Mouse (Mus musculus) intestine, embryonic 15.5 days (tissue): ENCODE data around the gene Kat7. TPM values are rescaled to one million over a fixed set of nuclear protein-coding genes. Genes with fewer than 3 reads are reported as not detected.

ENCODE experiments used
- ATAC-seq: fragments of 200-750 bp; cut with Nextera tagmentation; 2 replicates; pipeline ENCODE4 v1.8.0; 2017; ENCODE audit warnings: moderate TSS enrichment, moderate library complexity
- H3K27ac ChIP-seq: fragments of 300-500 bp; sonication (generic); 2 replicates; pipeline ENCODE4 v1.5.1; 2015; ENCODE audit warnings: mild to moderate bottlenecking, inconsistent platforms
- H3K27me3 ChIP-seq: fragments of 300-500 bp; sonication (generic); replicated peaks from 2 replicates; pipeline ENCODE4 v1.6.1; 2015; ENCODE audit warnings: inconsistent platforms
- H3K36me3 ChIP-seq: fragments of 300-500 bp; sonication (generic); 2 replicates; pipeline ENCODE4 v1.6.1; 2015; ENCODE audit warnings: inconsistent platforms
- H3K4me1 ChIP-seq: fragments of 300-500 bp; sonication (generic); replicated peaks from 2 replicates; pipeline ENCODE4 v1.6.1; 2015; ENCODE audit warnings: inconsistent platforms
- H3K4me2 ChIP-seq: fragments of 300-500 bp; sonication (generic); replicated peaks from 2 replicates; pipeline ENCODE4 v1.6.1; 2015; ENCODE audit warnings: mild to moderate bottlenecking, inconsistent platforms
- H3K4me3 ChIP-seq: fragments of 300-500 bp; sonication (generic); replicated peaks from 2 replicates; pipeline ENCODE4 v1.5.1; 2015; ENCODE audit warnings: inconsistent platforms
- H3K9ac ChIP-seq: fragments of 300-500 bp; sonication (generic); 2 replicates; pipeline ENCODE4 v1.6.1; 2015; ENCODE audit warnings: inconsistent platforms
- H3K9me3 ChIP-seq: fragments of 300-500 bp; sonication (generic); 2 replicates; pipeline ENCODE4 v1.6.1; 2016; ENCODE audit warnings: inconsistent platforms
- WGBS: fragments of 180-500 bp; shearing (Covaris S2); methylation state at CpG from one replicate; pipeline ENCODE4 v1.1.7; 2015; 5-methylcytosine and 5-hydroxymethylcytosine counted together
- polyA plus RNA-seq: library from polyadenylated mRNA; unstranded; fragments of >200 nt; fragmentation: Nextera tagmentation; extraction: Ambion mirVana; gene quantifications from 2 replicates; pipeline ENCODE4 v1.2.1, GENCODE M21; 2015

The Kat7 gene
- polyA plus RNA-seq, result 67.3 and 68.7 TPM in 2 replicates

GRCm38 (mm10) chr11:95310007-95310647 lies at the start of gene Kat7:
Gene Kat7, minus strand, starts transcription at chr11:95310246.
- Histone ChIP-seq H3K9me3 (no peaks in the 10 kb centered on the region), H3K9ac (peak within 1 kb of the TSS; percentile 98), H3K27me3 (no peaks in the 10 kb centered on the region), H3K4me2 (peak within 1 kb of the TSS; percentile 69), H3K36me3 (no peaks in the 10 kb centered on the region), H3K4me1 (peaks cover 9% of the 10 kb centered on the region), H3K4me3 (peak within 1 kb of the TSS; percentile 83), H3K27ac (peak within 1 kb of the TSS; percentile 98)
- WGBS, result under 1% methylated on average over 42 of the region's 42 CpGs
- peak; percentile 94 for ATAC-seq

- H3K27me3 ChIP-seq, result no peaks in the 10 kb centered on the region
- H3K27ac ChIP-seq, result no peak overlapping the region
- H3K36me3 ChIP-seq, result no peaks in the 10 kb centered on the region
- H3K4me3 ChIP-seq, result no peak overlapping the region
- ATAC-seq, result no peak
- H3K9me3 ChIP-seq, result no peaks in the 10 kb centered on the region
- no peak overlapping the region for H3K4me2 ChIP-seq
- no peak overlapping the region for H3K9ac ChIP-seq
- WGBS, result 40% methylated on average over 3 of the region's 3 CpGs
- H3K4me1 ChIP-seq, result peaks cover 13% of the 10 kb centered on the region
Measured at GRCm38 (mm10) chr11:95358263-95358662, 48.2 kb upstream of the Kat7 start.

GRCm38 (mm10) chr11:95356469-95357273 lies 46.6 kb upstream of the Kat7 start:
- Histone ChIP-seq H3K4me1 (peaks cover 12% of the 10 kb centered on the region), H3K9me3 (no peaks in the 10 kb centered on the region), H3K27ac (no peak overlapping the region), H3K4me2 (no peak overlapping the region), H3K4me3 (no peak overlapping the region), H3K27me3 (no peaks in the 10 kb centered on the region), H3K9ac (no peak overlapping the region), H3K36me3 (no peaks in the 10 kb centered on the region)
- peak; percentile 88 for ATAC-seq
- WGBS, result 75% methylated on average over 17 of the region's 17 CpGs

- Histone ChIP-seq H3K4me1 (peaks cover 12% of the 10 kb centered on the region), H3K36me3 (no peaks in the 10 kb centered on the region), H3K4me2 (no peak overlapping the region), H3K9ac (no peak overlapping the region), H3K4me3 (no peak overlapping the region), H3K9me3 (no peaks in the 10 kb centered on the region), H3K27ac (no peak overlapping the region), H3K27me3 (no peaks in the 10 kb centered on the region)
- no peak for ATAC-seq
- WGBS, result 88% methylated on average over 7 of the region's 7 CpGs
Measured at GRCm38 (mm10) chr11:95356039-95356438, 46.0 kb upstream of the Kat7 start.

GRCm38 (mm10) chr11:95355661-95356011 lies 45.6 kb upstream of the Kat7 start:
- WGBS, result 91% methylated on average over 5 of the region's 5 CpGs
- ATAC-seq, result no peak
- Histone ChIP-seq H3K36me3 (no peaks in the 10 kb centered on the region), H3K4me3 (no peak overlapping the region), H3K27me3 (no peaks in the 10 kb centered on the region), H3K9me3 (no peaks in the 10 kb centered on the region), H3K9ac (no peak overlapping the region), H3K27ac (no peak overlapping the region), H3K4me1 (peaks cover 15% of the 10 kb centered on the region), H3K4me2 (no peak overlapping the region)

- Histone ChIP-seq H3K9me3 (no peaks in the 10 kb centered on the region), H3K27me3 (no peaks in the 10 kb centered on the region), H3K4me1 (peaks cover 19% of the 10 kb centered on the region), H3K9ac (no peak overlapping the region), H3K27ac (no peak overlapping the region), H3K36me3 (no peaks in the 10 kb centered on the region), H3K4me2 (no peak overlapping the region), H3K4me3 (no peak overlapping the region)
- ATAC-seq, result no peak
- 77% methylated on average over 12 of the region's 12 CpGs for WGBS
Measured at GRCm38 (mm10) chr11:95354945-95355660, 45.1 kb upstream of the Kat7 start.

GRCm38 (mm10) chr11:95354228-95354944 lies 44.3 kb upstream of the Kat7 start:
- Histone ChIP-seq H3K27me3 (no peaks in the 10 kb centered on the region), H3K9me3 (no peaks in the 10 kb centered on the region), H3K9ac (no peak overlapping the region), H3K4me3 (no peak overlapping the region), H3K27ac (no peak overlapping the region), H3K36me3 (no peaks in the 10 kb centered on the region), H3K4me1 (peaks cover 22% of the 10 kb centered on the region), H3K4me2 (no peak overlapping the region)
- 71% methylated on average over 14 of the region's 14 CpGs for WGBS
- no peak for ATAC-seq

GRCm38 (mm10) chr11:95353226-95353625 lies 43.2 kb upstream of the Kat7 start:
- WGBS, result 86% methylated on average over 9 of the region's 9 CpGs
- Histone ChIP-seq H3K4me2 (no peak overlapping the region), H3K9me3 (no peaks in the 10 kb centered on the region), H3K9ac (no peak overlapping the region), H3K27ac (no peak overlapping the region), H3K4me3 (no peak overlapping the region), H3K4me1 (peaks cover 20% of the 10 kb centered on the region), H3K27me3 (no peaks in the 10 kb centered on the region), H3K36me3 (0 out of 2 replicates have a peak, but pooled peaks cover 2% of the 10 kb centered on the region)
- no peak for ATAC-seq

GRCm38 (mm10) chr11:95352686-95353085 lies 42.6 kb upstream of the Kat7 start:
- H3K27me3 ChIP-seq, result no peaks in the 10 kb centered on the region
- 88% methylated on average over 2 of the region's 2 CpGs for WGBS

GRCm38 (mm10) chr11:95350960-95351359 lies 40.9 kb upstream of the Kat7 start:
- Histone ChIP-seq H3K27me3 (no peaks in the 10 kb centered on the region), H3K27ac (peak overlapping the region; percentile 10; the same call in 1 of the 2 replicates), H3K4me2 (no peak overlapping the region), H3K4me1 (peaks cover 12% of the 10 kb centered on the region; the same call in 1 of the 2 replicates), H3K36me3 (0 out of 2 replicates have a peak, but pooled peaks cover 2% of the 10 kb centered on the region), H3K9me3 (no peaks in the 10 kb centered on the region), H3K4me3 (no peak overlapping the region), H3K9ac (no peak overlapping the region)
- 66% methylated on average over 3 of the region's 3 CpGs for WGBS
- peak; percentile 89 for ATAC-seq

More at GRCm38 (mm10) chr11:95352686-95353085, 42.6 kb upstream of the Kat7 start:
- no peak for ATAC-seq
- Histone ChIP-seq H3K9me3 (no peaks in the 10 kb centered on the region), H3K27ac (no peak overlapping the region), H3K9ac (no peak overlapping the region), H3K4me3 (no peak overlapping the region), H3K4me1 (peaks cover 15% of the 10 kb centered on the region; the same call in 1 of the 2 replicates), H3K4me2 (no peak overlapping the region), H3K36me3 (0 out of 2 replicates have a peak, but pooled peaks cover 2% of the 10 kb centered on the region)

GRCm38 (mm10) chr11:95350289-95350688 lies 40.2 kb upstream of the Kat7 start:
- Histone ChIP-seq H3K9ac (no peak overlapping the region), H3K36me3 (0 out of 2 replicates have a peak, but pooled peaks cover 2% of the 10 kb centered on the region), H3K27ac (peak overlapping the region; percentile 10; the same call in 1 of the 2 replicates), H3K9me3 (no peaks in the 10 kb centered on the region), H3K27me3 (no peaks in the 10 kb centered on the region), H3K4me1 (peaks cover 13% of the 10 kb centered on the region), H3K4me2 (no peak overlapping the region), H3K4me3 (no peak overlapping the region)
- WGBS, result 62% methylated on average over 6 of the region's 6 CpGs
- ATAC-seq, result peak; percentile 46; the same call in 1 of the 2 replicates
